Mouse (Mus musculus) CH12.LX (cell line): Measurements from ENCODE around the gene Incenp. TPM values are rescaled to one million over a fixed set of nuclear protein-coding genes. Genes with fewer than 3 reads are reported as not detected.
"Not testable (repeated sequence)": the region's sequence is repeated elsewhere in the genome, so short reads cannot be mapped to it uniquely, and the experiment has no call there.

ENCODE experiments used
- DNase-seq: peaks from one replicate; pipeline ENCODE4 v3.0.0-alpha.2; 2013; ENCODE audit errors: extremely low read depth
- H3K27ac ChIP-seq: 2 replicates; pipeline ENCODE4 v1.5.1; 2012; ENCODE audit warnings: low read depth, mild to moderate bottlenecking, control low read depth, moderate library complexity; ENCODE audit not compliant: insufficient read depth
- H3K27me3 ChIP-seq: replicated peaks from 2 replicates; pipeline ENCODE3; 2012; ENCODE audit warnings: inconsistent platforms
- H3K36me3 ChIP-seq, 2 experiments: replicated peaks in 1 of 2; 2 replicates each; pipeline versions ENCODE3 to v1.6.1; 2012; ENCODE audit warnings: inconsistent platforms in 1 of 2, low read length in 1 of 2, mild to moderate bottlenecking in 1 of 2, mixed read lengths in 1 of 2, moderate library complexity in 1 of 2; ENCODE audit not compliant: control insufficient read depth in 1 of 2, insufficient read depth in 1 of 2
- H3K4me1 ChIP-seq, 2 experiments: 2 replicates each; pipeline ENCODE4 v1.6.1; 2012; ENCODE audit warnings: inconsistent platforms in 1 of 2, moderate library complexity in 1 of 2; ENCODE audit not compliant: insufficient read depth in 2 of 2, control insufficient read depth in 1 of 2
- H3K4me2 ChIP-seq: 2 replicates; pipeline ENCODE4 v1.6.1; 2012; ENCODE audit warnings: low read depth, mild to moderate bottlenecking, control low read depth; ENCODE audit not compliant: poor library complexity, insufficient read depth, severe bottlenecking
- H3K4me3 ChIP-seq, 3 experiments: fragments of 150-350 bp in 1 of 3; sonication (generic) in 1 of 3; replicated peaks in 1 of 3; 2 replicates each; pipeline versions ENCODE3 to v1.5.1; 2011 to 2012; ENCODE audit warnings: low read depth in 2 of 3, low read length in 2 of 3, mild to moderate bottlenecking in 2 of 3, moderate library complexity in 2 of 3, control low read depth in 1 of 3, improper control_type of control experiment in 1 of 3, inconsistent platforms in 1 of 3, mixed read lengths in 1 of 3; ENCODE audit not compliant: poor library complexity in 1 of 3
- H3K79me2 ChIP-seq: replicated peaks from 2 replicates; pipeline ENCODE4 v1.6.1; 2012; ENCODE audit warnings: mild to moderate bottlenecking, moderate library complexity; ENCODE audit not compliant: control insufficient read depth, poor library complexity, insufficient read depth, severe bottlenecking; ENCODE audit errors: extremely low read depth
- H3K9ac ChIP-seq: 2 replicates; pipeline ENCODE4 v1.6.1; 2012; ENCODE audit warnings: low read depth, mild to moderate bottlenecking, control low read depth, moderate library complexity; ENCODE audit not compliant: insufficient read depth
- H3K9me3 ChIP-seq: replicated peaks from 2 replicates; pipeline ENCODE3; 2012; ENCODE audit warnings: low read length, inconsistent platforms, mixed read lengths
- CTCF ChIP-seq, 2 experiments: IDR thresholded peaks in 1 of 2; conservative IDR thresholded peaks in 1 of 2; 2 replicates each; pipeline ENCODE4 v1.5.1; 2011 to 2012; ENCODE audit warnings: low read depth in 2 of 2, low read length in 2 of 2, improper control_type of control experiment in 1 of 2, inconsistent platforms in 1 of 2, mild to moderate bottlenecking in 1 of 2, moderate library complexity in 1 of 2
- E2F4 ChIP-seq: IDR thresholded peaks from 2 replicates; pipeline ENCODE4 v1.6.1; 2011; ENCODE audit warnings: low read depth, low read length, improper control_type of control experiment; ENCODE audit not compliant: insufficient replicate concordance
- ELF1 ChIP-seq: IDR thresholded peaks from 2 replicates; pipeline ENCODE4 v1.6.1; 2014; ENCODE audit warnings: low read depth, mild to moderate bottlenecking, inconsistent platforms, low read length, improper control_type of control experiment
- EP300 ChIP-seq: IDR thresholded peaks from 2 replicates; pipeline ENCODE4 v1.6.1; 2011; ENCODE audit warnings: low read length, improper control_type of control experiment
- ETS1 ChIP-seq: conservative IDR thresholded peaks from 2 replicates; pipeline ENCODE4 v1.6.1; 2012; ENCODE audit warnings: low read depth, mild to moderate bottlenecking, inconsistent platforms, low read length, improper control_type of control experiment, moderate library complexity
- GABPA ChIP-seq: IDR thresholded peaks from 2 replicates; pipeline ENCODE4 v1.6.1; 2012; ENCODE audit warnings: low read depth, low read length, improper control_type of control experiment, inconsistent platforms; ENCODE audit not compliant: insufficient replicate concordance
- HCFC1 ChIP-seq: IDR thresholded peaks from 2 replicates; pipeline ENCODE4 v1.6.1; 2012; ENCODE audit warnings: low read depth, mild to moderate bottlenecking, inconsistent platforms, low read length, improper control_type of control experiment
- JUN ChIP-seq: IDR thresholded peaks from 2 replicates; pipeline ENCODE4 v1.6.1; 2011; ENCODE audit warnings: low read depth, mild to moderate bottlenecking, low read length, improper control_type of control experiment, moderate library complexity; ENCODE audit not compliant: insufficient read depth
- MAFK ChIP-seq: IDR thresholded peaks from 2 replicates; pipeline ENCODE4 v1.6.1; 2011; ENCODE audit warnings: low read length, improper control_type of control experiment; ENCODE audit not compliant: insufficient replicate concordance
- MAX ChIP-seq: IDR thresholded peaks from 2 replicates; pipeline ENCODE4 v1.6.1; 2011; ENCODE audit warnings: low read length, improper control_type of control experiment
- MYC ChIP-seq: IDR thresholded peaks from 2 replicates; pipeline ENCODE4 v1.6.1; 2011; ENCODE audit warnings: low read depth, mild to moderate bottlenecking, improper control_type of control experiment, low read length
- PAX5 ChIP-seq: IDR thresholded peaks from 2 replicates; pipeline ENCODE4 v1.6.1; 2012; ENCODE audit warnings: low read length, inconsistent platforms, mixed read lengths
- POLR2A ChIP-seq: IDR thresholded peaks from 2 replicates; pipeline ENCODE4 v1.6.1; 2011; ENCODE audit warnings: low read depth, mild to moderate bottlenecking, improper control_type of control experiment, low read length
- POLR2AphosphoS2 ChIP-seq: IDR thresholded peaks from 2 replicates; pipeline ENCODE4 v1.6.1; 2011; ENCODE audit warnings: low read depth, low read length, improper control_type of control experiment
- RAD21 ChIP-seq: IDR thresholded peaks from 2 replicates; pipeline ENCODE4 v1.6.1; 2011; ENCODE audit warnings: low read depth, mild to moderate bottlenecking, low read length, improper control_type of control experiment, moderate library complexity
- SMC3 ChIP-seq: IDR thresholded peaks from 2 replicates; pipeline ENCODE4 v1.6.1; 2011; ENCODE audit warnings: low read depth, low read length, improper control_type of control experiment
- TBP ChIP-seq: conservative IDR thresholded peaks from 2 replicates; pipeline ENCODE4 v1.6.1; 2011; ENCODE audit warnings: low read depth, low read length, improper control_type of control experiment
- TCF12 ChIP-seq: IDR thresholded peaks from 2 replicates; pipeline ENCODE4 v1.6.1; 2014; ENCODE audit warnings: low read depth, mild to moderate bottlenecking, inconsistent platforms, low read length, improper control_type of control experiment
- ZNF384 ChIP-seq: IDR thresholded peaks from 2 replicates; pipeline ENCODE4 v1.6.1; 2012; ENCODE audit warnings: low read depth, low read length, improper control_type of control experiment, inconsistent platforms
- dilution Hi-C: fragments of 300-500 bp; cut with MboI; formaldehyde crosslinking; loops from 2 replicates; pipeline ENCODE4 v1.14.3; 2020; ENCODE audit warnings: low sequenced_read_pairs; ENCODE audit not compliant: extremely low pct_unique_long_range_greater_than_20kb, extremely low pct_ligation_motif_present
- in situ Hi-C: fragments of 300-500 bp; cut with MboI; formaldehyde crosslinking; loops from 3 replicates; pipeline ENCODE4 v1.14.3; 2019; ENCODE audit warnings: low sequenced_read_pairs, low pct_ligation_motif_present, low pct_unique_long_range_greater_than_20kb, mixed read lengths
- polyA plus RNA-seq: library from polyadenylated mRNA; unstranded; fragments of >175 nt; gene quantifications from 2 replicates; pipeline ENCODE4 v1.2.1, GENCODE M21; 2012; ENCODE audit warnings: low read depth; ENCODE audit not compliant: insufficient read length
- total RNA-seq, 2 experiments: library from RNA; depleted of rRNA; stranded (reverse); fragments of 300-350 nt in 1 of 2; fragments of >200 nt in 1 of 2; gene quantifications; 2 replicates each; pipeline ENCODE4 v1.2.3; 2012 to 2014

The Incenp gene
- total and polyA plus RNA-seq, 3 experiments: 58.5 to 201 (median 73.4) TPM

DNA sequence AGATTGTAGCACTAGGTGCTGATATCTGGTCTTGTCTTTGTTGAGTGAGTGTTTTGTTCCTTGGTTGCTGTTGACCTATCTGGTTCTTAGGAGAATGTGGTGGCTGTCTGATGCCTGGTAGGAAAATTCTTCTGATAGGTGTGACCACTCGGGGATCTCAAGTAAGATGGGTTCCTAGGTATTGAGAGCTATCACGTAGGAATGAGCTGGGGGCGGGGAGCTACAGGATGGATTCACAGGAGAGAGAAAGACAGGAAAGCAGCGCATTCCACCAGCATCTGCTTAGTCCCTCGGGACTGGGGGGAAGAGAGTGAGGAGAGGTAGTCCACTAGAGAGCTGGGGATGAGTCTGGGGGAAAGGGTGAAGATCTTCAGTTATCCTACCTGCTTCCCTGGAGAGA lies 10.0 kb upstream of the Incenp start:
- dilution Hi-C loops (no loop called here), in situ Hi-C loops (no loop called here)
- H3K4me2 ChIP-seq: no peak overlapping the region
- H3K9me3 ChIP-seq: no peaks in the 10 kb centered on the region
- H3K27ac ChIP-seq: no peak overlapping the region
- TF ChIP-seq TCF12: no peak
- no peak for TF ChIP-seq MAX
- H3K9ac ChIP-seq: no peak overlapping the region
- H3K36me3 ChIP-seq: no peaks in the 10 kb centered on the region
- no peaks in the 10 kb centered on the region for H3K27me3 ChIP-seq
- DNase-seq: no peak
- no peaks in the 10 kb centered on the region for H3K79me2 ChIP-seq
- no peak overlapping the region for H3K4me3 ChIP-seq
- H3K4me1 ChIP-seq: peaks cover 2 to 11% of the 10 kb centered on the region in 2 experiments; a peak in 1 of 4 replicates

GRCm38 (mm10) chr19:9900696-9901095 lies 1.3 kb upstream of the Incenp start:
- Histone ChIP-seq H3K79me2 (peaks cover 35% of the 10 kb centered on the region), H3K4me1 (peaks cover 9 to 29% of the 10 kb centered on the region in 2 experiments), H3K36me3 (peaks cover 2 to 23% of the 10 kb centered on the region in 2 experiments)
- H3K4me3 ChIP-seq, dilution Hi-C loops, DNase-seq, H3K27ac ChIP-seq, H3K9ac ChIP-seq, H3K27me3 ChIP-seq, H3K9me3 ChIP-seq, in situ Hi-C loops, H3K4me2 ChIP-seq: not testable (repeated sequence)

DNA sequence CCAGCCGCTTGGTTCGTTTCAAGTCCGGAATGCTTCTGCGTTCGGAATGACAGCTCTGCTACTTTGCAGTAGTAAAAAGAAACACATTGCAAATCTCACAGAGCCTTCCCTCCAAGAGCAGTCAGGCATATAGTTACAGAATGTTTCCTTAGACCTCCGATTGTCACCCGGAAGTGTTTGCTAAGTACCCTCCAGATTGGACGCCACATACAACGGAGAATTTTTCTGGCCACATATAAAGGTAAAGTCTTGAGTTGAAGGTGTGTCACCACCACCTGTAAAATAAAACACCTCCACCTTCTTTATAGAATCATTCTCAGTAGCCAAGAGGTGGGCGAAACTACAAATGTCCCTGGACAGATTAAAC lies 412 bp upstream of the Incenp start:
- Histone ChIP-seq H3K4me1 (peaks cover 10 to 35% of the 10 kb centered on the region in 2 experiments), H3K27me3 (no peaks in the 10 kb centered on the region), H3K36me3 (peaks cover 10 to 32% of the 10 kb centered on the region in 2 experiments), H3K27ac (peak overlapping the region; percentile 78), H3K9me3 (no peaks in the 10 kb centered on the region), H3K4me2 (peak overlapping the region; percentile 68; the same call in 1 of the 2 replicates), H3K9ac (peak overlapping the region; percentile 84), H3K4me3 (peak overlapping the region; percentile 43 to 98 (median 73)), H3K79me2 (peaks cover 45% of the 10 kb centered on the region)
- no peak for DNase-seq
- in situ Hi-C loops: no loop called here
- dilution Hi-C loops: no loop called here
- TF ChIP-seq MAX: no peak
- no peak for TF ChIP-seq POLR2AphosphoS2
- TF ChIP-seq SMC3: no peak
- TF ChIP-seq MYC: no peak
- TF ChIP-seq TCF12: no peak
- TF ChIP-seq EP300: no peak
- peak; percentile 51; the same call in 1 of the 2 replicates for TF ChIP-seq ELF1
- no peak for TF ChIP-seq E2F4
- peak; percentile 66 for TF ChIP-seq HCFC1
- no peak for TF ChIP-seq GABPA
- no peak for TF ChIP-seq RAD21
- no peak for TF ChIP-seq PAX5
- TF ChIP-seq CTCF (conservative IDR thresholded peaks at IDR 0.05 in 1 of 2, IDR thresholded peaks at IDR 0.05 in 1 of 2; ENCODE audit: low read depth in 2 of 2, low read length in 2 of 2): no peak
- no peak for TF ChIP-seq ZNF384
- TF ChIP-seq POLR2A: no peak; the same call in 1 of the 2 replicates
- TF ChIP-seq ETS1: no peak
- TF ChIP-seq JUN: no peak
- TF ChIP-seq MAFK: no peak
- TF ChIP-seq TBP: peak; percentile 2; the same call in 1 of the 2 replicates
